Mouse (Mus musculus): ENCODE results near the gene Gtf2f1. TPM values are rescaled to one million over a fixed set of nuclear protein-coding genes. Genes with fewer than 3 reads are reported as not detected.

Gene Gtf2f1
- polyA plus RNA-seq, 1 experiment from 2014 or later: 32.8 TPM

- 0 out of 2 replicates have a peak, but pooled peaks cover 2% of the 10 kb centered on the region for H3K36me3 ChIP-seq
- 80% methylated on average over 3 of the region's 3 CpGs for WGBS
- peaks cover 10% of the 10 kb centered on the region for H3K4me1 ChIP-seq
- H3K4me3 ChIP-seq: no peak overlapping the region
- H3K9ac ChIP-seq: no peak overlapping the region
- no peaks in the 10 kb centered on the region for H3K9me3 ChIP-seq
- H3K27ac ChIP-seq (replicated peaks): no peak overlapping the region
- H3K27me3 ChIP-seq (replicated peaks): no peaks in the 10 kb centered on the region
- ATAC-seq (ENCODE audit: extremely low read depth, insufficient number of reproducible peaks, low FRiP score, low TSS enrichment): no peak
- no peak overlapping the region for H3K4me2 ChIP-seq
These were observed 24.8 kb downstream of the Gtf2f1 start for GRCm38 (mm10) chr17:56986105-56986805.

DNA sequence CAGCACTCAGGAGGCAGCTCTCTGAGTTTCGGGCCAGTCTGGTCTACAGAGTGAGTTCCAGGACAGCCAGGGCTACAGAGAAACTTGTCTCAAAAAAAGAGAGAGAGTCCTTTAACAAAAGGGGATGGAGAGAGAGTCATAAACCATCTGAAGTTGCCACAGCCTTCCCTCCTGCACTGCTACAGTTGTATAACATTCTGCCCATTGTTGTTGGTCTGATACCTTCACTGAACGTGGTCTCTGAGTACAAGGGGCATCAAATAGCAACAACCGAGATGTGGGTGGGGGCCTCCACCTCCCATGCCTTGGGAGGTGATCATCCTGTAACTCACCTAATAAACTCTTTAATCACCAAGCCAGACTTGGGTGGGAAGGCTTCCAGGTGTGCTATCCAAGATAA is 25.4 kb downstream of the Gtf2f1 start:
- Histone ChIP-seq H3K4me1 (peaks cover 4% of the 10 kb centered on the region), H3K36me3 (no peaks in the 10 kb centered on the region), H3K9me3 (no peaks in the 10 kb centered on the region), H3K27ac (replicated peaks) (no peak overlapping the region), H3K4me3 (no peak overlapping the region), H3K9ac (no peak overlapping the region), H3K27me3 (replicated peaks) (no peaks in the 10 kb centered on the region), H3K4me2 (no peak overlapping the region)
- no peak for ATAC-seq (ENCODE audit: extremely low read depth, insufficient number of reproducible peaks, low FRiP score, low TSS enrichment)
- WGBS: 62% methylated on average over 3 of the region's 3 CpGs

GRCm38 (mm10) chr17:56984886-56985285 is 26.2 kb downstream of the Gtf2f1 start:
- Histone ChIP-seq H3K36me3 (no peaks in the 10 kb centered on the region), H3K4me3 (no peak overlapping the region), H3K9ac (no peak overlapping the region), H3K27ac (replicated peaks) (no peak overlapping the region), H3K4me2 (no peak overlapping the region), H3K27me3 (replicated peaks) (no peaks in the 10 kb centered on the region), H3K9me3 (no peaks in the 10 kb centered on the region), H3K4me1 (peaks cover 4% of the 10 kb centered on the region)
- no peak for ATAC-seq (ENCODE audit: extremely low read depth, insufficient number of reproducible peaks, low FRiP score, low TSS enrichment)
- WGBS: 75% methylated on average over 9 of the region's 9 CpGs

DNA sequence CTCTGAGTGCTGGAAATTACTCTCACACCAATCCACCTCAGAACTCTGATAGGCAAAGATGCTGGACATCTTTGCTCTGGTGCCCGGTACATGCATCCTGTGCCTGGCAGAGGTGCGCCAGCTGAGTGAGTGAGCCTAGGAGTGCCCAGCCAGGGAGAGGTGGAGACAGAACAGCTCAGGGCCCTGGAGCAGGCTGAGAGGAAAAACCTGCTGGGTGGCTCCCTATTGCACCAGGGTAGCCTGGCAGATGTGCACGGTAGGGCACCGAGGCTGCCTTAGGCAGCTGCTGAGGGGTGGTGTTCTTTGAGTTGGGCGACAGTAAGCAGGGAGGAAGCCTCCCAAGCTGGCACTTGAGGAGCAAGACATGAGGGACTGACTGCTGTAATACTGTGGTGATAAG is 29.1 kb downstream of the Gtf2f1 start, which contains the start of gene Acer1:
TSS of gene Acer1 (minus strand) at position 114 of the 400 bp plus-strand sequence.
- Histone ChIP-seq H3K9ac (no peak within 1 kb of the TSS), H3K36me3 (no peaks in the 10 kb centered on the region), H3K27ac (replicated peaks) (no peak within 1 kb of the TSS), H3K27me3 (replicated peaks) (0 out of 2 replicates have a peak, but pooled peaks cover 4% of the 10 kb centered on the region), H3K9me3 (no peaks in the 10 kb centered on the region), H3K4me1 (no peaks in the 10 kb centered on the region), H3K4me2 (no peak within 1 kb of the TSS), H3K4me3 (no peak within 1 kb of the TSS)
- WGBS: 51% methylated on average over 5 of the region's 5 CpGs
- ATAC-seq (ENCODE audit: extremely low read depth, insufficient number of reproducible peaks, low FRiP score, low TSS enrichment): no peak

DNA sequence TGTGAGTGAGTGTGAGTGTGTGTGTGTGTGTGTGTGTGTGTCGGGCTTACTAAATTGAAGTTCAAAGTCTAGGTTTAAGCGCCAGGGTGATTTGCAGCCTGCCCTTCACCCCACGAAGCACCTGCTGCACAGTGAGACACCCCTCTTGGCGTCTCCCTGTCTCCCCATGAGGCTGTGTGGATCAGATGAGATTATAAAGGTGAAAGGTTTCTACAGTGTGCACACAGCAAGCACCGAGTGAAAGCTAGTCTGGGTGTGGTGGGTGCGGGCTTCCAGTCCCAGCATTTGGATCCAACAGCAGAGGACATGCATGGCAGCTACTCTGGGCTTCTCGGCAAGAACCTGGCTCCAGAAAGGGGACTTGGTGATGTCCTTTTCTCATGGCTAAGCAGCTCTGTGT is 30.0 kb downstream of the Gtf2f1 start:
- Histone ChIP-seq H3K27me3 (replicated peaks) (0 out of 2 replicates have a peak, but pooled peaks cover 4% of the 10 kb centered on the region), H3K27ac (replicated peaks) (no peak overlapping the region), H3K9ac (no peak overlapping the region), H3K36me3 (no peaks in the 10 kb centered on the region), H3K4me3 (no peak overlapping the region), H3K9me3 (no peaks in the 10 kb centered on the region), H3K4me2 (no peak overlapping the region), H3K4me1 (no peaks in the 10 kb centered on the region)
- 69% methylated on average over 7 of the region's 7 CpGs for WGBS
- no peak for ATAC-seq (ENCODE audit: extremely low read depth, insufficient number of reproducible peaks, low FRiP score, low TSS enrichment)

- no peak overlapping the region for H3K4me2 ChIP-seq
- no peaks in the 10 kb centered on the region for H3K4me1 ChIP-seq
- no peak overlapping the region for H3K4me3 ChIP-seq
- no peak for ATAC-seq (ENCODE audit: extremely low read depth, insufficient number of reproducible peaks, low FRiP score, low TSS enrichment)
- H3K9me3 ChIP-seq: no peaks in the 10 kb centered on the region
- H3K9ac ChIP-seq: no peak overlapping the region
- H3K27ac ChIP-seq (replicated peaks): no peak overlapping the region
- no peaks in the 10 kb centered on the region for H3K36me3 ChIP-seq
- 41% methylated on average over 6 of the region's 8 CpGs for WGBS
- 0 out of 2 replicates have a peak, but pooled peaks cover 4% of the 10 kb centered on the region for H3K27me3 ChIP-seq (replicated peaks)
These were observed 31.6 kb downstream of the Gtf2f1 start for GRCm38 (mm10) chr17:56979524-56979923.

GRCm38 (mm10) chr17:56976531-56977390 is 34.3 kb downstream of the Gtf2f1 start:
- no peaks in the 10 kb centered on the region for H3K9me3 ChIP-seq
- no peaks in the 10 kb centered on the region for H3K4me1 ChIP-seq
- 54% methylated on average over 8 of the region's 8 CpGs for WGBS
- no peak for ATAC-seq (ENCODE audit: extremely low read depth, insufficient number of reproducible peaks, low FRiP score, low TSS enrichment)
- no peak overlapping the region for H3K4me3 ChIP-seq
- no peak overlapping the region for H3K27ac ChIP-seq (replicated peaks)
- H3K4me2 ChIP-seq: no peak overlapping the region
- no peaks in the 10 kb centered on the region for H3K36me3 ChIP-seq
- H3K9ac ChIP-seq: no peak overlapping the region
- H3K27me3 ChIP-seq (replicated peaks): 0 out of 2 replicates have a peak, but pooled peaks cover 7% of the 10 kb centered on the region

GRCm38 (mm10) chr17:56975391-56975790 is 35.7 kb downstream of the Gtf2f1 start:
- WGBS: 61% methylated on average over 3 of the region's 3 CpGs
- no peaks in the 10 kb centered on the region for H3K4me1 ChIP-seq
- no peaks in the 10 kb centered on the region for H3K36me3 ChIP-seq
- no peak for ATAC-seq (ENCODE audit: extremely low read depth, insufficient number of reproducible peaks, low FRiP score, low TSS enrichment)
- no peak overlapping the region for H3K4me2 ChIP-seq
- H3K27ac ChIP-seq (replicated peaks): no peak overlapping the region
- H3K9ac ChIP-seq: no peak overlapping the region
- no peak overlapping the region for H3K4me3 ChIP-seq
- H3K9me3 ChIP-seq: no peaks in the 10 kb centered on the region
- peaks cover 18% of the 10 kb centered on the region for H3K27me3 ChIP-seq (replicated peaks)

- no peak overlapping the region for H3K4me2 ChIP-seq
- no peaks in the 10 kb centered on the region for H3K36me3 ChIP-seq
- WGBS: 75% methylated on average over 5 of the region's 5 CpGs
- H3K4me3 ChIP-seq: no peak overlapping the region
- no peaks in the 10 kb centered on the region for H3K4me1 ChIP-seq
- peaks cover 24% of the 10 kb centered on the region for H3K27me3 ChIP-seq (replicated peaks)
- H3K9ac ChIP-seq: no peak overlapping the region
- H3K9me3 ChIP-seq: no peaks in the 10 kb centered on the region
- ATAC-seq (ENCODE audit: extremely low read depth, insufficient number of reproducible peaks, low FRiP score, low TSS enrichment): no peak
- no peak overlapping the region for H3K27ac ChIP-seq (replicated peaks)
These were observed 36.3 kb downstream of the Gtf2f1 start for GRCm38 (mm10) chr17:56974708-56975240.

- Histone ChIP-seq H3K27me3 (replicated peaks) (peaks cover 28% of the 10 kb centered on the region), H3K27ac (replicated peaks) (no peak overlapping the region), H3K9ac (no peak overlapping the region), H3K4me3 (no peak overlapping the region), H3K4me2 (no peak overlapping the region), H3K4me1 (no peaks in the 10 kb centered on the region), H3K36me3 (no peaks in the 10 kb centered on the region), H3K9me3 (no peaks in the 10 kb centered on the region)
- WGBS: 59% methylated on average over 13 of the region's 14 CpGs
- no peak for ATAC-seq (ENCODE audit: extremely low read depth, insufficient number of reproducible peaks, low FRiP score, low TSS enrichment)
These were observed 37.0 kb downstream of the Gtf2f1 start for GRCm38 (mm10) chr17:56973956-56974707.

DNA sequence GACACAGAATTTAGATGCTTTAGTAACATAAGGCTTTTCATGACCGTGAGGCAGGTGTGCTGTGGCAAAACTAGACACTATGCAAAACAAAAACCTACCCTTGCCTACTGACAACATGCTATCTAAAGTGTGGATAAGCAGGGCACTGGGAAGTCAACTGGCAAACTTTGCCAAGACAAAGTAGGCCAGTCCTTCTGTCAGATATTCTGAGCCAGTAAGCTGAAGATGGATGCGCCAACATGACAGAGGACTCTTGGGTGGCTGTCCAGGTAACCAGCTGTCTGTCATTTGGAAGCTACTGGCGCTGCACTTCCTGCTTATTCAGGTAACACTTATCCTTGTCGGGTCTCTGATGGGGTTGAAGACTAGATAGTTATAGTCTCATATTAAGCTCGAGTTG is 41.0 kb downstream of the Gtf2f1 start:
- H3K4me2 ChIP-seq: no peak overlapping the region
- WGBS: 55% methylated on average over 5 of the region's 5 CpGs
- no peaks in the 10 kb centered on the region for H3K4me1 ChIP-seq
- no peaks in the 10 kb centered on the region for H3K9me3 ChIP-seq
- no peak overlapping the region for H3K4me3 ChIP-seq
- H3K9ac ChIP-seq: no peak overlapping the region
- peaks cover 30% of the 10 kb centered on the region for H3K27me3 ChIP-seq (replicated peaks)
- H3K27ac ChIP-seq (replicated peaks): no peak overlapping the region
- no peak for ATAC-seq (ENCODE audit: extremely low read depth, insufficient number of reproducible peaks, low FRiP score, low TSS enrichment)
- H3K36me3 ChIP-seq: no peaks in the 10 kb centered on the region

Data from heart, embryonic 13.5 days (tissue).